Mouse (Mus musculus) ovary, postnatal 36 days (tissue): ENCODE data around the gene Dcp1b.

Experiments used
- DNase-seq: peaks from one replicate; pipeline ENCODE4 v3.0.0; 2022; ENCODE audit warnings: low spot score, mixed read lengths

The Dcp1b gene

DNA sequence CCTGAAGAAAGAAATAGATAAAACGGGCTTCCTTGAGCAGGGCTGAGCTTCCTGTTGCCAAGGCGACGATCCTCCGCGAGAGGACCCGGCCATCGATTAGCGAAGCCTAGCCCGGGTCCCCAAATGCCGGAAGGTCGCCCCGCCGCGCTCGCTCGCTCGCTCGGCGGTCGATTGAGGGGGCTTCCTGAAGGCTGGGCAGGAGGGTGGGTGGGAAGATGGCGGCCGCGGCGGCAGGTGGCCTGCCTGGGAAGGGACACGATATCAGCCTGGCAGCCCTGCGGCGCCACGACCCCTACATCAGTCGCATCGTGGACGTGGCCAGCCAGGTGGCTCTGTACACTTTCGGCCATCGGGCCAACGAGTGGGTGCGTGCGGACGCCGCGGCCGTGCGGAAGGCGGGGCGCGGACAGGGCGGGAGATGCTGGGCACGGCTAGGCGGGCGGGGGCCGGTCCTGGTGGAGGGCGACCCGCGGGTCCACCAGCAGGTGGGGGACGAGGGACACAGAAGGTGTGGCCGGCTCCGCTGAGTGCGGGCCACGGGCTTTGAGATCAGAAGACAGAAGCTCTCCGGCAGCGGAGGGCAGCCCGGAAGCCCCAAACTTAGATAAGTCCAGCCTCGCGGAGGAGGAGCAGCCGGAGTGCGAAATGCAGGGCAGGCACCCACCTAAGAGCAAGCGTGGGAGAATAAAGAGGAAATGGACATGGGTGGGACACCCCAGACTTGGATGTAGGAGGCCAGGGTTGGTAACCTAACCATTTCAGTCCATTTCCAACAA is at the start of gene Dcp1b:
Gene Dcp1b (plus strand): TSS at position 176 of the 776 bp plus-strand sequence.
- DNase-seq, result peak; percentile 91

DNA sequence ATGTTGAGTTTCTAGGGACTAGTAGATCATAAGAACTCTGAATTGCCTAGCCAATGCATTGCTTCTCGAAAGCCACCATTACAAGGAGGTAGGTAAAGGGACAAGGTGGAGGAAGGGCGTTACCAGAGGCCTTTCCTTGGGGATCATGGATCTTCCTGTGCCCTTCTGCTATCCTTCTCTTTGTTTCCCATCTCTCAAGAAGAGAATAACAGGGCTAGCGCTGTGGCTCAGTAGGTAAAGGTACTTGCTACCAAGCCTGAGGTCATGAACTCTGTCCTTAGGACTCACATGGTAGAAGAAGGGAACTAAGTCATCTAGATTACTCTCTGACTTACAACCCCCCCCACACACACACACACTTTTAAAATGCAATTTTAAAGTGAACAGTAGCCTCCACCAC is 48.1 kb upstream of the Dcp1b start:
- no peak for DNase-seq

DNA sequence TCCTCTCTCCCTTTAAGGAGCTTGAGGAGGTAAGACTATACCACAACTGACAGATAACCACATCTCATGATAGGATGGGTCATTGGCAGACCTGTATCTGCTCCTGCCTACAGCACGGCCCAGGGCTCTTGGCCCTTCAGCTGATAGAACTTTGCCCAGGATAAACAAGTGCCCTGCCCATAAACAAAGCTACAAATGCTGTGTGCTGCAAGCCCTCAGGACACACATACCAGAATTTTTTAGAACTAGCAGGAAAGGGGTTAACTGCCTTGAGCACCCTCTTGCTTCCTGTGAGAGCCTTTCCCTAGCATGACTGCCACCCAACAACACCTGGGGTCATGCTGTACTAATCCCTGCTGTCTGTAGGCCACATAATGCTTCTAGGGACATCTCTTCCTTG is 47.0 kb upstream of the Dcp1b start:
- no peak for DNase-seq

DNA sequence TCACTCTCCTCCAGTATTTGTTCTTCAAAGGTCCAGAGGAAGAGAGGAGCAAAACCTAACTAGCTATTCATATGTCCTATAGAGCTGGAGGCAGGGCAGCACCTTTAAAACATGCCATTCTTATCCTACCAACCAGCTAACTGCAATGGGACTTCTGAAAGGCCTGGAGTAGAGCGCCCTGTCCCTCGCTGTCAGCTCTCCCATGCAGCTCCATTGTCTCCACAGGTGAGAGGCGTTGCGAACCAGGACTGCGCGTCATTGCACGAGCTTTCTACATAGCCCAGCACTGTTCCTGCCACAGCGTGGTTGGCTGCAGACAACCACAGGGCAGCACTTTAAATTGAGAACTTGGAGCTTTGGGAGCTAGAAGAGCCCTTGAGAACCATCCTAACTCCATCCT is 46.5 kb upstream of the Dcp1b start:
- DNase-seq, result no peak

DNA sequence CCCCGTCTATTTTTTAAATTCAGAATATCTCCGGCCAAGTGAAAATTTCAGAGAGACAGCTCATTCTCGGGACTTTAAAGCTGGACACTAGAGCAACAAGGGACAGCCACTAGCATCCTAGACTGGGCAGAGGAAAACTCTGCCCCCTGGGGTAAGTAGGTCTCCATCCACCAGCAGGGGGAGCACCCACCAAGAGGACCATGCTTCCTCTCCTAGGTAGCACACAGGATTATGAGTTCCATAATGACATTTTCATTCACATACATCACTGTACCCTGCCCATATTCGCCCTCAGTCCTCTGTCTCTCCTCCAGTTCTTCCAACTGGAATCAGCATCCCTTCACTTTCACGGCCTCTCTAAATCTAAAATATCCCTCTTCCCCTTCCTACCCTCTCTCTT is 45.4 kb upstream of the Dcp1b start:
- peak; percentile 49 for DNase-seq

DNA sequence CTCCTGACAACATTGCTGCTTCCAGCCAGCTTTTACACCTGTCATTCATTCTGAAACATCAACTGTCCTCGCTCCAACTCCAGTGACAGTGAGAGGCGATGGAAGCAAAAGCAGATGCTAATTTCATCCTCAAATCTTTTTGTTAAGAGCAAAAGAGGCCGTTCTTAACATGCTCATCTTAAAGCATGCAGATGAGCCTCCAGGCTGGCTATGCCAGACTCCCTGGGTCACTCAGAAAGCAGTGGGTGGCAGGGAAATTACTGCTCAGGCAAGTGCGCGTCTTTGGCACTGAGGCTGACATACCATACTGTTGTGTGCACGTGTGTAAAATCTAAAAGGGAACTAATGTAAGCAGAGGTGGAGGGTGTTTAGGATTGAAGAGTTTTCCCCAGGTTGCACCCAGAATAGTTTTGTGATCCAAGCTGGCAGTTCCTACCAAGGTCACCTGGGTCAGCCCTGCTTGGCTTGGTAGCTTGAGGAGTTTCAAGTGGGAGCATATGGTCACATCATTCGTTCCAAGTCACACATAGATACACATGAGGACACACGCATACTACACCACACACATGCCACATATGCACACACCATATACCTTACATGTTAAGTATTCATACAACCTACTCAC is 42.8 kb upstream of the Dcp1b start:
- DNase-seq, result no peak

DNA sequence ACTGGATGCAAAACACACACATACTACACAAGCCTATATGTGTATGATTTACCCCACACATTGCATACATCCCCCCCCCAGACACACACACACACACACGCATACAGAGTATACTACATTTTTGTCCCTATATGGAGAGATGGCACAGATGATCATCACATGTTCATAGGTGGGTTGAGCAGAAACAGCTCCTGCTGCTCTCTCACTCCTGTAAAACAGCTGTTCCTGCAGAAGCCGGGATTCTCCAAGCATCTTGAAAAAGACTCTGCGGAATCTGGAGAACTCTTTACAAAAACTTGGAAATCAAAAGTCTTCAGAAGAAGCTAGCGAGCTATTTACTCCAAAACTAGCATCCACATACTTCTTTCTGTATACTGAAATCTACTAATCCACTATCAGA is 42.2 kb upstream of the Dcp1b start:
- DNase-seq, result no peak

DNA sequence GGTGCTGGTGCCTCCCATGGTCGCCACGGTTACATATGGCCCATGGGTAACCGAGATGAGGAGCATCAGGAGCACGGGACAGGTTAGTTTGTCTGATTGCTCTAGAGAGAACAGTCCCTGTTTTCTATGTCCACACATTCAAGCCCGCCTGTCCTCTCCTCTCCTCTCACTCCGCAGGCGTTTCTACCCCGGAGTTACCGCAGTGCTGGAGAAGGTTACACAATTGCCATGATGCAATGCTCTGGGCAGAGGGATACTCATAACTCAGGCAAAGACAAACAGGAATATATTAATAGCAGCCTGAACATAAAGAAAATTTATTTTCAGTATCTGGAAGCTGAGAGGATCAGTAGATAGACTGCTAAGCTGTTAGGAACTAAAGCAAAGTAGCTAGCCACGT is 37.3 kb upstream of the Dcp1b start:
- DNase-seq, result no peak

DNA sequence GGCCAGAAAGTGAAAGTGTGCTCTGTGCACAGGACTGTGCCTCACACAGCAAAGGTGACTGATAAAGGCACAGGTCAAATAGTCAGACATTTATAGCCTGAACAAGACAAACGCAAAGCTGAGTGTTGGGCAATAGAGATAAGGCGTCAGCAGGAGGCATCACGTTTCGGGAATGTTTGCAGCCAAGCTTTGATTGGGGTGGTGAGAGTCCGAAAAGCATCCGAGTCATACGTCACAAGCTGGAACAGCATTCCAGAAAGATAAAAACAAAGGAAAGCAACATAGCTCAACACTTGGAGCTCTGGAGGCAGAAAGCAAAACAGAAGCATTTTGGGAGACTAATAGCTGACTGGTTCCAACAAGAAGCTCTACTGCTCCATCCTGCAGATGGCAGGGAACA is 35.5 kb upstream of the Dcp1b start:
- DNase-seq, result no peak

DNA sequence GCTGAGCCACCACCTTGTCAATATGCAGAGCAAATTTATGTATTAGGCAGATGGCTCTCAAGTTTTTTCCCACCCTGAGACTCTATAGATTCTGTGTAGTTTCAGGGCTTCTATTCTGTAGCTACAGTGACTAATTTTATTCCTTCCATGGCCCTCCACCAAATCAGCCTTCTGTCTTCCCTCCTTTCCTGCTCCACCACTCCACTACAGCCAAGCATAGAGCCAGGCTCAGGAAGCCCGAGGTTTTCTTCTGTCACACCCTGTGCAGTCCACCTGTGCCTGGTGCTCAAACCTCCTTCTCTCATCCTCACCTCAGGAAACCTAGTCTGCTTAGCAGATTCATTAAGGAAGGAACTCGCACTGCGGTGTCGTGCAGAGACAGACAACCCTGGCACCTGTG is 29.9 kb upstream of the Dcp1b start:
- DNase-seq, result no peak

DNA sequence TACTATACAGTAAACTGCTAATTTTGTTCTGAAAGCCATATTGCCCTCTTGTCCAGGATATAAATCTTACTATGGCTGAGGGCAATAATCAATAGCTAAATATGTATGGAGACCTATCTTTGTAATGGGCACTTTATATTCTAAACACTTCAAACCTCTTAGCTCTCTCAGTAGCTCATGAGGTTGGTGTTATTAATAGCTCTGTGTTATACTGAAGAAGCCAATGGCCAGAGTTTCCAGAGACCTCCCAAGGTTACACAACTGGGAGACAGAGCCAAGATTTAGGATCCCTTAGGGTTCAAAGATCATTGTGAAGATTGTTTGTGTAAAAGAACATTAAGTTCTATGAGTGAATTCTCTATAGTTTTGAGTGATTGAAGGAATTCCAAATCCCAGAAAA is 9.4 kb upstream of the Dcp1b start:
- no peak for DNase-seq

DNA sequence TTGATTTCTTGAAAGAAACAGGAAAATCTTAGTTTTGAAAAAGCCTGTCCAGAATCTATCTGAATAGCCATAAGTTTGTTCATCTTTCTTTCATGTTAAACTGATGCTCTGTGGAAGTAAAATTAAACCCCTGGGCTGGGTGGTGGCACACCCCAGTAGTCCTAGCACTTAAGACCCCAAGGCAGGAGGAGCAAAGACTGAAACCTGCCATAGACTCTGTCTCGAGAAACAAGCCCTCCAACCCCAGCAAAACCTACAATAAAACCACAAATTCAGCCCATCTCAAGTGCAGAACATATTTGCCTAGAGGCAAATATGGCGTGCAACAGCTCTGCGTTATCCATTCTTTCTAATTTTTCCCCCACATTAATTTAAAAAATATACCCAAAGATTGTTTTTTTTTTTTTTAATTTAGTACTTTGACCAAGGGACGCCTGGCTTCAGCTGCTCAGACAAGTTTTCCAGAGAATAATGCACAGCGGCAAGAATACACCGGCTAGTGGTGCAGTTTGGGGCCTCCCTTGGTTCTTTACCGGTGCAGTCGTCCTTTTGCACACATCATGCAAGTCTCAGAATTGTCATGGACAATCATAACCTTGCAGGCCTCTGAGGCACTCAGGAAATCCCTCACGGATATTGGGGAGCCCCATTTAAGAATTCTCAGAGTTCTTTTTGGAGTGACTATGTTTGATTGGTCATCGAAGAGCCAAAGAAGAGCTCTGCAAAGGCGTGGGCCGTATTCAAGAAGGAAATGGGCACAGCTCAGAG is 562 bp upstream of the Dcp1b start:
- DNase-seq, result no peak

DNA sequence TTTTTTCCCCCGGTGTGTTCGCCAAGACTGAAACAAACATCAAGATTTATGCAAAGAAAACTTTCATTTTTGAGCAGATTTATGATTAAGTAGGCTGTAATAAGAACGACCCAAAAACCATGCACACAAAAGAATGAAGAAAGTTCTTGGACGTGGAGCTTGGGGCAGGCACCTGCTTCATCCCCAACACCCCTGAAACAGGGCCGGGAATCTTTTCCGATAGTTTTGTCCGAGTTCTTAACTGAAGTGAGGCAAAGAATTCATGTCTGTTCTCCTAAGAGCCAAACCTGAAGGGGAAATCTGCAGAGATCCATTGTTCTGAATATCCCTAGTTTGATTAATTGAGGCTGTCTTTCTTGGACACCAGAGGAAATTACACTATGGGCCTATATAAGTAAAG is 1.1 kb downstream of the Dcp1b start:
- DNase-seq, result no peak

DNA sequence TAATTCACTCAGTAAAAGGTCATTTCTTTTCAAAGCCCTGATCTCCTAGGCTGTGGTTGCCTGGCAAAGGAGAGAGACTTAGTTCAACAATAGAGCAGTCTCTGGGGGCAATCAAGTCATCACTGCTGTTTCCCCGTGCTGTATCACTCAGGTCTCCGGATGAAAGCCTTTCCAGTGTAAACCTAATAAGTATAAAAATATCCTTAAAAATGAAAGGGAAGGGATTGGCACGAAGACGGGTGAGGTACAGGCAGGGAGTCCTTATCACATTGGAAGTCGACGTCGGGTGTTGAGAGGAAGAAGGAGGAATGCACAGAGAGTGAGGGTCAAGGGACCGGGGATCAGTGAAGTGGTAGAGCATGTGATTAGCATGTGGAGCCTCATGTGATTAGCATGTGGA is 2.0 kb downstream of the Dcp1b start:
- DNase-seq, result no peak

DNA sequence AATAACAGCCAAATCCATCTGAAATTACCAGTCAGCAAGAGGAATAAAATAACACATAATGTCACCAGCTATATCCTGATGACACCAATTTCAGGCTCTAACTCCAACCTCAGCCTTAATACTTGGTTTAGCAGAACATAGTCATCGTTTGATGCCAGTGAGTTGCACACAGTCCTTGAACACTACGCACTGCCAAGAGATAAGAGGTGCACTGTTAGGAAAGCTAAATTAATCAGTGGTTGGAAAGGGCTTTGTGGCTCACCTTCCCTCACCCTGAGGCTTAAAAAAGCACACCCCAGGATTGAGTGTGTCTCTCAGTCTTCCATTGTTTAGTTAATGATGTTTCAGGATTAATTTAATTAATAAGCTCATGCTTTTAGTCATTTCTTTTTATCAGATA is 5.1 kb downstream of the Dcp1b start:
- no peak for DNase-seq

DNA sequence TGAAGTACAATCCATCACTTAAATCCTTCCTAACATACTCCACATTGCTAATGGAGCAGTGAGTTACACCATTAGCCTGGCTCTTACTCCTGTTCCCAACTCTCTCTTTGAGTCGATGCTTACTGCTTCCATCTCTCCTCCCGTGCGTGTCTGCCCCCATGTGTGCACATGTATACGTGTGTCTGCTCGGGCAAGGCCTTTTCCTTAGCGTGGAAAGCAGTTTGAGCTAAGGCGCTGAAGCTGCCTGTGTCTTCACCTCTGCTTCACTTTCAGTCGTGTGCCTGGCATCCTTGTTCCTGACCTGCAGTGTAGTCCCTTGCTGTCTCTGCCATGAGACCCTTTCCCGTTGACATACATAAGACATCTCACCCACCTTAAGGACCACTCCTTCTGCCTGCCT is 7.2 kb downstream of the Dcp1b start:
- DNase-seq, result no peak

DNA sequence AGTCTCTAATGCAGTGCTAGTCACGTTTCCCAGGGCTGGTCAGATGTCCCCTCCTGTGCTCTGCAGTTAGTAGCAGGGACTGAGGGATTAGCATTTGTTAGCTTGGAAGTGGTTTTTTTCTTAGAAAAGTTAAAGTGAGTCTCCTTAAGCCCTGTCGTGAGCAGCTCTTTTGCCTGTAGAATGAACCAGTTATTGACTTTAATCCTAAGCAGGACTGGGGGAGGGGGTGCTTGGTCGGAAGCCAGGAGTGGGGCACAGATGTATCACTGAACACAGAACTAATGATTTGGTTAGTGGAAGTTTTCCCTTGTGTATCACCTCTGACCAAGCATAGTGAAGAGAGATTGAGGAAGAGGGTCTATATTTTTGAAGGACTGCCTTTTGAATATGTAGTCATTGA is 8.7 kb downstream of the Dcp1b start:
- DNase-seq, result no peak

DNA sequence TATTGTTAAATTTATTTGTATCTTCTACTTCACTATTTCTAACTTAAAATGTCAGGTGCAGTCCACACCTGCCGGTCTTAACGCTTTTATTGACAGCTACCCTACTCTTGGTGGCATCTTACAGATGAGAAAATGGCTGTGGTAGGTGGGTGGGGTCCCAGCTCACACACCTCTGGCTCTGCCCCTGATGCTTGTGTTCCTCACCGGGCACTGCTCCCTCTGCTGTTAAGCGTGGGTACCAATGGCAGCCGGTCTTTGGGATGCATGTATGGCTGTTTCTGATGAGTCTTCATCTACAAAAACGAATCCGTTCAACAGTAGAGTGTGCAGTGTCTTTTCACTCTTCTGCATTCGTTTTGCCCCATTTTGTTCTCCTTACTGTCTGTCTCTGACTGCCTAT is 11.6 kb downstream of the Dcp1b start:
- no peak for DNase-seq

DNA sequence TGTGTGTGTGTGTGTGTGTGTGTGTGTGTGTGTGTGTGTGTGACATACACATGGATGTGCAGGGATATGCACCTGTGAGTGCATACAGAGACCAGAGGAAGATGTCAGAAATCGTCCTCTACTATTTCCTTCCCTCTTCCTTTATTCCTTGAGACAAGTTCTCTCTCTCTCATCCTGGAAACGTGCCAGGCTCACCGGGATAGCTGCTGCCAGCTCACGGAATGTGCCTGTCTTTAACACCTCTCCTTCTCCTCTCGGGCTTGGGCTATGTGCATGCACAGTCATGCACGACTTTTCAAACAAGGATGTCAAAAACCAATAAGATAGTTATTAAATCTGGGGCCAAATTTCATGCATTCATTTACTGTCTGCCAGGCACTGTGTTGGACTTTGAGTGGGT is 12.6 kb downstream of the Dcp1b start:
- DNase-seq, result no peak

DNA sequence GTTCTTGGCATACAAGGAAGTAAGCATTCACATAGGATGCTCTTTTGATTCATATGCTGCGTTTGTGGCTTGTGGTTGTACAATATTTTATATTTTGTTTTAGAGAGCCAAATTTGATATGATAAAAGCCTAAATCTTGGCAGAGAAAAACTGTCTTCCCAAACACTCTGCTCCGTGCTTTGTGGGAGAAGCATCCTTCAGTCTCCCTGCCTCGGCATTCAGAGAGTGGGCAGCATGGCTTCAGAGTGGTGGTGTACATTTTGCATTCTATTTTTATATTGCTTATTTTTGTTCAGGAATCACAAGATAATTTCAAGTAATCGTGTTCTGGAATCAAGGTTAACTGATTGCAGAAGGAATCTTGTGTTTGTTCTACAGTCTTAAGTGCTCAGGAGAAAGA is 16.4 kb downstream of the Dcp1b start:
- no peak for DNase-seq

DNA sequence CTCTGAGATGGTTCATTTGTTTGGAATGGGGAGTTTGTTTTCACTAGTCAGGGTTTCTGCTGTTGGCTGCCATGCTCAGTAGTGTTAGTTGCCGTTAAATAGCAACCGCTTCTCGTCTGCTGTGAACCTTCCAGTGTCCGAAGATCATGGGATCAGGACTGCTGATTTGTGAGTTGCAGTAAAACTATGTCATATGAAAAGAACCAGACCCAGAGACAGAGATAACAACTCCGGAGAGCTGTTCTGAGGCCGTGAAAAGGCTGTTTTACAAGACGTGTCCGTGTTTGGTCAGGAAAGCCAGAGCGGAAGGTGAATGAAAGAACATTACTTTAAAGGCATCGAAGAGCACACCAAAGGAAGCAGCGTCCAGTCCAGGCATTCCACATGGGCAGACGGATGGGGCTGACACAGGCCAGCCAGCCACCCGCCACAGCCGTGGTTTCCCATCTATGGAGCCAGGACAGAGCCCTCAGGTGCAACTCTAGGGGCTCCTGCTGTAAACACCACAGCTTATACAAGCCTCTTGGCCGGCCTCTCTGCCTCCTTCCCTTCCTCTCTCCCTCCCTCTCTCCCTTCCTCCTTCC is 18.6 kb downstream of the Dcp1b start:
- DNase-seq, result no peak

DNA sequence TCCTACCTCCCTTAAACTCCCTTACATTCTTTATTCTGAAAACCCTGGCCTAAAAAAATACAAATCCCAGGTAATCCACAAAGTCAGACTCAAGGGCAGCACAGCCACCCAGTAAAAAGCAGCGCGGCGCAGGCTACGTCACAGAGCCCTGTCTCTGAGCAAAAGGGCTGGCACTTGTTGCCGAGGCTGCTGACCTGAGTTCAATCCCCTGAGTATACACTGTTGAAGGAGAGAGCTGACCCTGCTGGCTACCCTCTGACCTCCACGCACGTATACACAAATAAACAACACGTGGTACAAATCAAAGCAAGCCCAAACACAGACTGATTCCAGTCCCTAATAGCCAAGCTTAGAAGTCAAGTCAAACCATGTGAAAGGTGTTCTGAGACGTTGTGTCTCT is 19.1 kb downstream of the Dcp1b start:
- no peak for DNase-seq

DNA sequence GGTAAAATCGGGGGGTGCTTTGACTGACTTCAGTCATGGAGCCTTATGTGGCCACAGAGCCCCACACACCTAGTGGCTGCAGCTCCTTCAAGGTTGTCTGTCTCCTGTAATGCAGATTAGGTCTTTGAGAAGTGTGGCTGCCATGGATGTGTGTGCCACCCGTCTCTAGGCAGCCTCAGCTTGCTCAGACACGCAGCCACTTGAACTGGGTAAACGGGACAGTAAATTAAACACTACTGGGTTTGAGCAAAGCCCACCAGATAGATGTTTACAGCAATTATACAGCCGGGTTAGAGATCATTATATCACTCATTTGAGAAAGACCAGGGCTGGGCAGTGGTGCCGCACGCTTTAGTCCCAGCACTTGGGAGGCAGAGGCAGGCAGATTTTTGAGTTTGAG is 19.5 kb downstream of the Dcp1b start:
- DNase-seq, result no peak
